Mouse (Mus musculus): ENCODE data around the gene C1qtnf4. TPM values are rescaled to one million over a fixed set of nuclear protein-coding genes. Genes with fewer than 3 reads are reported as not detected.
A peak's percentile ranks its signal among the peaks of the same experiment; 100 is the strongest.
"Not testable (repeated sequence)": the region's sequence is repeated elsewhere in the genome, so short reads cannot be mapped to it uniquely, and the experiment has no call there.

Gene C1qtnf4
- polyA plus RNA-seq, 1 experiment = 1.6 TPM

DNA sequence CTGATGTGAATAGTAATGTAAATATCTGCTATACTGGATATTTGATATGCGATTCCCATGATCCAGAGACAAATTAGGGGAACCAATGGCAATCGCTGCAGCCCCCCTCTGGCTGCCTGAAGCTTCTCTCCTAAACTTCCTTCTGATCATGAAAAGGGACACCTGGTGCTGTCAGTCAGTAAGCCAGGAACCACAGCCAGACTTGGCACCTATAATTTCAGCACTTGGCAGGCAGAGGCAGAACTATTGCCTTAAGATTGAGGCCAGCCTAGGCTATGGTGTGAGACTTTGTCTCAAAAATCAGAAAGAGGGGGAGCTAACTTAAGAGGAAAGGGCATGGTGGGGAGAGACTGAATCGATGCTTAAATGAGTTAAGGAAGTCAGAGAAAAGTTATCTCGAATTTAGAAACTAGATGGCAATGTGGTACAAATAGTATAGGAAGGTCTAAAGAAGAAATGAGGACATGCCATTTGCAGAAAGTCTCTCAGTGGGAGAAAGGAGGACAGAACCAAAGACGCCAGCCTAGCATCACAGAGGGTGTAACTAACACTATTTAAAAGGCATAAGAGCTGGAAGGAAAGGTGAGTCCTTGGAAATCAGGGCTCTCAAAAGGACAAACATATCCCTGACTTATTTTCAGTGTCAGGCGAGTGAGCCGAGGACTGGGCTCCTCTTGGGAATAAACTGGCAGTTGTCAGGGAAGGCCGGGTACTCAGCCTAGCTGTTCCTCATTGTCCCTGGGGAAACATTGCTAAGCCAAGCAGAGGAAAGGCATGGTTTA is 14.3 kb upstream of the C1qtnf4 start:
- H3K27ac ChIP-seq (replicated peaks; ENCODE audit: low read depth, low read length) = peak overlapping the region; percentile 80
- H3K4me1 ChIP-seq (ENCODE audit: control insufficient read depth, insufficient read depth, insufficient read length, low read length) = peaks cover 7% of the 10 kb centered on the region
- no peak overlapping the region for H3K4me3 ChIP-seq (ENCODE audit: insufficient read depth, low read depth, low read length)

DNA sequence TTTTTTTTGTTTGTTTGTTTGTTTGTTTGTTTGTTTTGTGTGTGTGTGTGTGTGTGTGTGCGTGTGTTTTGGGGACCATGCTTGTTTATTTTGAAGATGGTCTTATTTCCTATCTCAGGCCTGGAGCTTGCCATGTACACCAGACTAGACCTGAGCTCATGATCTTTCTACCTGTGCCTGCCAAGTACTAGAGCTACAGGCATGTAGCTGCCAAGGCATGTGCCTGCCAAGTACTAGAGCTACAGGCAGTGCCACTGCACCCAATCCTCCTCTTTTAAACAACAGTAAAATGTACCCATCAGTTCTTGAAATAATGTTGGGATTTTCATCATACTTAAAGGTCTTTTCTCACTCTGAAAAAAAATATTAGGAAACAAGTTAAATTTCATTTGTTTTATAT is 11.6 kb upstream of the C1qtnf4 start:
- Histone ChIP-seq H3K27ac (replicated peaks; ENCODE audit: low read depth, low read length) (no peak overlapping the region), H3K4me1 (ENCODE audit: control insufficient read depth, insufficient read depth, insufficient read length, low read length) (peaks cover 7% of the 10 kb centered on the region)

DNA sequence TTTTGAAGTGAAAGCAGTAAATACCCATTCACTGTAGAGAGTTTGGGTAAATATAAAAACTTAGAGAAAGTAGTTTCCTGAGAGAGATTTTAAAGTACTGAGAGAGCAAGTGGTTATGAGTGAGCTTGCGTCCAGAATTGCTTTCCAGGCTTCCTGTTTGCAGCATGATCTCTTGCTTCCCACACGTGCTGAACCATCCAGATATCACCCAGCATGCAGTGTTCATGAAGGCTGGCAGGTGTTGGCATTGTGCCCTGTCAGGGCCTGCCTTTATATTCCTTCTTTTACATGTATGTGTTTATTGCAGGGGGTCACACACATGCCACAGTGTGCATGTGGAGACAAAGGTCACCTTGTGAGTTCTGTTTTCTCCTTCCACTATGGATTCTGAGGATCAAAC is 10.4 kb upstream of the C1qtnf4 start:
- peaks cover 6% of the 10 kb centered on the region for H3K4me1 ChIP-seq (ENCODE audit: control insufficient read depth, insufficient read depth, insufficient read length, low read length)
- no peak overlapping the region for H3K27ac ChIP-seq (replicated peaks; ENCODE audit: low read depth, low read length)
- H3K4me3 ChIP-seq (ENCODE audit: insufficient read depth, low read depth, low read length) = no peak overlapping the region

More for the DNA sequence above, 11.6 kb upstream of the C1qtnf4 start:
- no peak overlapping the region for H3K4me3 ChIP-seq (ENCODE audit: insufficient read depth, low read depth, low read length)

DNA sequence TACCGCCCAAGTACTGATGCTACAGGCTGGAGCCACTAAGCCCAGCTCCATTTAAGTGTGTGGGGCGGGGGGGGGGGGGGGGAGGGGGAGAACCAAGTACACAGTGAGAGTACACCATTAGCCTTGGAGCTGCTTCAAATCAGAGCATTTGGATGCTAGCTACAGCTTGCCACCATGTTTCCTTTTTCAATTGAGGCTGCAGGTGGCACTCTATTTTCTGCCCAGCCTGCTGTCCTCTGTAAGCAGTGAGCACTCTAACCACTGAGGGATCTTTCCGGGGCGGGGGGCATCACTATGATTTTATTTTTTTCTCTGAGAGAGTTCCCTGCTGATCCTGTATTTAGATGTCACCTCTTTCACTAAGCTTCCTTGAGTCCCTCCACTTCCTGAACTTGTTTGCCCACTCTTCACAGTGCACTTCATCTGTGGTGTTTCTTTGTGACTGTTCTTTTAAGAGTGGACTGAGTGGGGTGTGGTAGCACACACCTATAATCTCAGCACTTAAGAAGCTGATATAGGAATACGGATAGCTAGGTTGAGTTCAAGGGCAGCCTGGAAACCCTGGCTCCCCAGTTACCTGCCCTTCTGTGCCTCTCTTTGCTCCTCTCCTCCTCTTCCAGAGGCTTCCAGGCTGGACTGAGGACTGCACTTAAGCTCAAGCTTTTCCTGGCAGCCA is 7.9 kb upstream of the C1qtnf4 start:
- H3K27ac ChIP-seq (replicated peaks; ENCODE audit: low read depth, low read length) = no peak overlapping the region
- peaks cover 3% of the 10 kb centered on the region; the same call in 1 of the 2 replicates for H3K4me1 ChIP-seq (ENCODE audit: control insufficient read depth, insufficient read depth, insufficient read length, low read length)
- no peak overlapping the region for H3K4me3 ChIP-seq (ENCODE audit: insufficient read depth, low read depth, low read length)

DNA sequence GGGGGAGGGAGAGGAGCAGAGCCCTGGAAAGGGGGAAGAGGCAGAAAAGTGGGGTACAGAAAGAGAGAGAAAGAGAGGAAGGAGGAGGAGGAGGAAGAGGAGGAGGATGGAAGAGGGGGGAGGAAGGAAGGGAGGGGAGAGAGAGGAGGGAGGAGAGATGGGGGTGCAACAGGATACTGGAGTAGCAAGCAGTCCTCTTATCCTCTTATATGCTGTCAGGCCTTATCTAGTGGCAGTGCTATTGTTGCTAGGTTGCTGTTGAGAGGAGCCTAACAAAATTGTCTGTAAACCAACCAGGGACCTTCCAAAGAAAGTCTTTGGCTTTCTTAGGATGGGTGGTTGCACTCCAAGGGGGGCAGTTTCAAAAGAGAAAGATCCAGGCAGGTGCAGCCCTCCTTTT is 6.2 kb upstream of the C1qtnf4 start:
- Histone ChIP-seq H3K4me3 (ENCODE audit: insufficient read depth, low read depth, low read length) (no peak overlapping the region), H3K27ac (replicated peaks; ENCODE audit: low read depth, low read length) (no peak overlapping the region), H3K4me1 (ENCODE audit: control insufficient read depth, insufficient read depth, insufficient read length, low read length) (no peaks in the 10 kb centered on the region)

DNA sequence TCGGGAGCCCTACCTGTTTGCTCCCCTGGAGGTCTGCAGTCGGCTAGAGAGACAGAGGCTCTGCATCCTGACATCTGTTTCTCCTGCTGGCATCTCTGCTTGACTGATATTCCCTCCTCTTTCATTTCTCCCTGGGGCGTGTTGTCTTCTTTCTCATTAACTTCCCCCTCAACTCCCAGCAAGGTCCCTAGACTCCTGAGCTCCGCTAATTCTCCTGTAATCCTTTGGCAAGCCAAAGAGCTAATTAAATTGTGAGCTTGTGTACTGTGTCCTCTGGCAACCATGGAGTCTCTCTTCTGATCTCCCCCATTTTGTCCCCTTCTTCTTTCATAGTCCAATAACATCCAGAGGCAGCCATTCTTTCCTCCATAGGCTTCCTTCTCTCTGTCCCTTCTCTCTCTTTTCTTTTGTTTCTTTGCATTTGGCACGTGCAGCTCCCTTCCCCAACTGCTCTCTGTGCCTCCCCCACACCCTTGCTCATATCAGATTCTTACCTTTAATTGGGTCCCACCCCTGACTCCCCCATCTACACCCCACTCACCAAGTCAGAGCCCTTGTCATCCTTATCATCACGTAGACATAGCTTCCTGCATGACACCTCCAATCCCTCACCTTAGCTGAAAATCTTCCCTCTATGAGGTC is 5.4 kb upstream of the C1qtnf4 start:
- Histone ChIP-seq H3K4me3 (ENCODE audit: insufficient read depth, low read depth, low read length) (no peak overlapping the region), H3K27ac (replicated peaks; ENCODE audit: low read depth, low read length) (no peak overlapping the region), H3K4me1 (ENCODE audit: control insufficient read depth, insufficient read depth, insufficient read length, low read length) (no peaks in the 10 kb centered on the region)

DNA sequence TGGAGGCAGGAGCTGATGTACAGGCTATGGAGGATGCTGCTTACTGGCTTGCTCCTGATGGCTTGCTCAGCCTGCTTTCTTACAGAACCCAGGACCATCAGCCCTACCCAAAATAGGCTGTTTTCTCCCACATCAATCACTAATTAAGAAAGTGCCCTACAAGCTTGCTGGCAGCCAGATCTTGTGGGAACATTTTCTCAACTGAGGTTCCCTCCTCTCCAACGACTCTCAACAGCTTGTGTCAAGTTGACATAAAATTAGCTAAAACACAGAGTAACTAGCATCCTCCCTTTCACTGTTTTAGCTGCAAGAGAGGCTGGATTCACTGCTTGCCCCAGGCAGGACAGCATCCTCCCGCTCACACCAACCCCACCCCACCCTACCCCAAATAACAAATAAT is 3.8 kb upstream of the C1qtnf4 start:
- H3K27ac ChIP-seq (replicated peaks; ENCODE audit: low read depth, low read length) = no peak overlapping the region
- H3K4me1 ChIP-seq (ENCODE audit: control insufficient read depth, insufficient read depth, insufficient read length, low read length) = no peaks in the 10 kb centered on the region
- no peak overlapping the region for H3K4me3 ChIP-seq (ENCODE audit: insufficient read depth, low read depth, low read length)

DNA sequence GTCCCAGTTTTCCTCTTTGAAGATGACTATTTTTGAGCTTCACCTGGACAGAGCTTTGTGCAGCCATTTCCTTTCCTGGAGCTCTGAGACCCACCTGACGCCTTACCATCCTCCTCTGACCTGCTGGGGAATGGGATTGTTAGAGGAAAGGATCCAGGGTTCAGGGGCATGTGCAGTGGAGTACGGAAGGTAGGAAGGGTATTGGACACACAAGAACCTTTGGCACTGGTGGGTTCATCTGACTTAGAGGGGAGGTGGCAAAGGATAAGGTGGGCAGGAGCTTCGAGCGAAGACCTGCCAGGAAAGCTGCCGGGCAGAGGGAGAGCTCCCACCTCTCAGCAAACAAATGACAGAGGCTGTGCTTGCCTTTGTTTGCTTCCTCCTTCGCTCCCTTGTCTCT is 776 bp downstream of the C1qtnf4 start:
- Histone ChIP-seq H3K4me3 (ENCODE audit: insufficient read depth, low read depth, low read length) (no peak overlapping the region), H3K4me1 (ENCODE audit: control insufficient read depth, insufficient read depth, insufficient read length, low read length) (no peaks in the 10 kb centered on the region), H3K27ac (replicated peaks; ENCODE audit: low read depth, low read length) (no peak overlapping the region)

DNA sequence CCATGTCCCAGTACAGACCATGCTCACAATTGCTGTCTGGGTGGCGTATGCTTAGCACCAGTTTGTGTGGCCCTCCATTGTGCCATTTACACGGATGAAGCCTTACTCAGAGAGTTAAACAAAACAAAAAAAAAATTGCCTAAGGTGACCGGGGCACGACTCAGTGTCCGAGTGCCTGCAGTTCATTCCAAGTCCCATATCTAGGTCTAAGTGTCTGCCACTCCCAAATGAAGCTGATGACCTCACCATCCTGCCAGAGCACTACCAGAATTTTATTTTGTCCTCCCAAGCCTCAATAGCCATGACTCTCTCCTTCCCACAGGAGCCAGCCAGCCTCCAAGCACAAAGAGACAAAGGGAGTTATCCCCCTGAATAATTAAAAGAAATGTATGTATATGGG is 2.0 kb downstream of the C1qtnf4 start:
- Histone ChIP-seq H3K4me3 (ENCODE audit: insufficient read depth, low read depth, low read length) (no peak overlapping the region), H3K27ac (replicated peaks; ENCODE audit: low read depth, low read length) (no peak overlapping the region), H3K4me1 (ENCODE audit: control insufficient read depth, insufficient read depth, insufficient read length, low read length) (no peaks in the 10 kb centered on the region)

DNA sequence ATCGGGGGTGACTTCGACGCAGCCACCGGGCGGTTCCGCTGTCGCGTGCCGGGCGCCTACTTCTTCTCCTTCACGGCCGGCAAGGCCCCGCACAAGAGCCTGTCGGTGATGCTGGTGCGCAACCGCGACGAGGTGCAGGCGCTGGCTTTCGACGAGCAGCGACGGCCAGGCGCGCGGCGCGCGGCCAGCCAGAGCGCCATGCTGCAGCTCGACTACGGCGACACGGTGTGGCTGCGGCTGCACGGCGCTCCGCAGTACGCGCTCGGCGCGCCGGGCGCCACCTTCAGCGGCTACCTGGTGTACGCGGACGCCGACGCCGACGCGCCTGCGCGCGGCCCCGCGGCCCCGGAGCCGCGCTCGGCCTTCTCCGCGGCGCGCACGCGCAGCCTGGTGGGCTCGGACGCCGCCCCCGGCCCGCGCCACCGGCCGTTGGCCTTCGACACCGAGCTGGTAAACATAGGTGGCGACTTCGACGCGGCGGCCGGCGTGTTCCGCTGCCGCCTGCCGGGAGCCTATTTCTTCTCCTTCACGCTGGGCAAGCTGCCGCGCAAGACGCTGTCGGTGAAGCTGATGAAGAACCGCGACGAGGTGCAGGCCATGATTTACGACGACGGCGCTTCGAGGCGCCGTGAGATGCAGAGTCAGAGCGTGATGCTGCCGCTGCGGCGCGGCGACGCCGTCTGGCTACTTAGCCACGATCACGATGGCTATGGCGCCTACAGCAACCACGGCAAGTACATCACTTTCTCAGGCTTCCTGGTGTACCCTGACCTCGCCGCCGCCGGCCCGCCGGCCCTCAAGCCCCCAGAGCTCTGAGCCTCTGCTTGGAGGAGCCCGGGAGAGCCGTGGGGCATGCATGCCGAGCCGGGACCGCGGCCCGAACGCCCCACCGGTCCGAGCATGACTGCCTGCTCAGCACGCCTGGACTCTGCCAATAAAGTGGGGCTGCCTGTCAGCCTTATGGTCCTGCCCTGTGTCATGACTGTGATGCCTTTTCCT is 4.2 kb downstream of the C1qtnf4 start:
- H3K4me1 ChIP-seq (ENCODE audit: control insufficient read depth, insufficient read depth, insufficient read length, low read length) = no peaks in the 10 kb centered on the region
- no peak overlapping the region for H3K27ac ChIP-seq (replicated peaks; ENCODE audit: low read depth, low read length)

DNA sequence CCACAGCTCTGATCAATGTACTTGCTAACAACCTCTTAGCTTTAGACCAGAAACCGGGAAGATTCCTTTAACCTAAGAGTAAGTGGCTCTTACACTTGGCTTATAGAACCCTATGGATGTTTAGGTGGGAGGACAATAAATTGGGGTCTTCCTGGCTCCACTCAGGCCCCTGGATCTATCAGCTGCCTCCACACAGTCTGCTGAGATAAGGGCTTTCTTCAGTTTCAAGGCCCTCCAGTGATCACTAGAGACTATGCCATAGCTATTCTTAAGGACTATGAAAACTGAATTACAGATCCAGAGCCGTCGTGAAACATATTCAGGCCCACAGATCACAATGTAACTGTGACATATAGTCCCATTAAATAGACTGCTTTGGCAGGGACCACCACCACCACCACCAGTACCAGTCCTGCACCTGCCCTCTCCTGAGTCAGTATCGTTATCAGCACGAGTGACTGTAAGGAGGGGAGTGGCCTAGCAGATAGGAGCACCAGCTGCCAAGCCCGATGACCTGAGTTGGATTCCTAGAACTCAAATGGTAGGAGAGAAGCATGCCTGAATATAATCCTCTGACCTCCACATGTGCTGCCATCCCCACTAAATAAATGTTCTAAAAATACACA is 8.1 kb downstream of the C1qtnf4 start:
- no peak overlapping the region for H3K4me3 ChIP-seq (ENCODE audit: insufficient read depth, low read depth, low read length)
- H3K27ac ChIP-seq (replicated peaks; ENCODE audit: low read depth, low read length) = no peak overlapping the region
- no peaks in the 10 kb centered on the region for H3K4me1 ChIP-seq (ENCODE audit: control insufficient read depth, insufficient read depth, insufficient read length, low read length)

More for the DNA sequence above, 4.2 kb downstream of the C1qtnf4 start:
- peak overlapping the region; percentile 53 for H3K4me3 ChIP-seq (ENCODE audit: insufficient read depth, low read depth, low read length)

DNA sequence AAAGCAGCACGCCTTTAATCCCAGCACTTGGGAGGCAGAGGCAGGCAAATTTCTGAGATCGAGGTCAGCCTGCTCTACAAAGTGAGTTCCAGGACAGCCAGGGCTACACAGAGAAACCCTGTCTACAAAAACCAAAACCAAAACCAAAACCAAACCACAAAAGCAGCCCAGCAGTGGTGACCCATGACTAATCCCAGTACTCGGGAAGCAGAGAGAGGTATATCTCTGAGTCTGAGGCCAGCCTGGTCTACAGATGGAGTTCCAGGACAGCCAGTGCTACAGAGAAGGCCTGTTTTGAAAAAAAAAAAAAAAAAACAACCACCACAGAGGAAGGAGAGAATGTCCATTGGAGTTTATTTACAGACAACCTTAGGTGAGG is 8.6 kb downstream of the C1qtnf4 start:
- not testable (repeated sequence) for H3K4me3 ChIP-seq (ENCODE audit: insufficient read depth, low read depth, low read length); H3K27ac ChIP-seq (replicated peaks; ENCODE audit: low read depth, low read length); H3K4me1 ChIP-seq (ENCODE audit: control insufficient read depth, insufficient read depth, insufficient read length, low read length)

DNA sequence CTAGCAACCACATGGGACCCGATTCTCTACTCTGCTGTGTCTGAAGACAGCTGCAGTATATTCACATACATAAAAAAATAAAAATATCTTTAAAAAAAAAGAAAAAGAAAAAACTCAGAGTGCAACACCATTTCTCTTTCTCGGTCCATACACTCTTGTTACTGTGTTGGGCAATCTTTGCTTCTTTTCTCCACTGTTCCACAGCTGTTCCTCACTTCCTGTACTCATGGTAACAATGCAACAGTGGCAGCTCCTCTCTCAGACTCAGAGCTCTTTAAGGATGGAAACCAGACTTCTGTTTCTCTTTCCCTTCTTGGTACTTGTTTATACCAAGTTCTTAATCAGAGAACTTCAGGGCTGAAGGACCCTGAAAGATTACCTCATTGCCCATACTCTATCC is 17.7 kb downstream of the C1qtnf4 start:
- Histone ChIP-seq H3K4me3 (ENCODE audit: insufficient read depth, low read depth, low read length) (peak overlapping the region; percentile 80), H3K27ac (replicated peaks; ENCODE audit: low read depth, low read length) (peak overlapping the region; percentile 97), H3K4me1 (ENCODE audit: control insufficient read depth, insufficient read depth, insufficient read length, low read length) (peaks cover 5% of the 10 kb centered on the region; the same call in 1 of the 2 replicates)

DNA sequence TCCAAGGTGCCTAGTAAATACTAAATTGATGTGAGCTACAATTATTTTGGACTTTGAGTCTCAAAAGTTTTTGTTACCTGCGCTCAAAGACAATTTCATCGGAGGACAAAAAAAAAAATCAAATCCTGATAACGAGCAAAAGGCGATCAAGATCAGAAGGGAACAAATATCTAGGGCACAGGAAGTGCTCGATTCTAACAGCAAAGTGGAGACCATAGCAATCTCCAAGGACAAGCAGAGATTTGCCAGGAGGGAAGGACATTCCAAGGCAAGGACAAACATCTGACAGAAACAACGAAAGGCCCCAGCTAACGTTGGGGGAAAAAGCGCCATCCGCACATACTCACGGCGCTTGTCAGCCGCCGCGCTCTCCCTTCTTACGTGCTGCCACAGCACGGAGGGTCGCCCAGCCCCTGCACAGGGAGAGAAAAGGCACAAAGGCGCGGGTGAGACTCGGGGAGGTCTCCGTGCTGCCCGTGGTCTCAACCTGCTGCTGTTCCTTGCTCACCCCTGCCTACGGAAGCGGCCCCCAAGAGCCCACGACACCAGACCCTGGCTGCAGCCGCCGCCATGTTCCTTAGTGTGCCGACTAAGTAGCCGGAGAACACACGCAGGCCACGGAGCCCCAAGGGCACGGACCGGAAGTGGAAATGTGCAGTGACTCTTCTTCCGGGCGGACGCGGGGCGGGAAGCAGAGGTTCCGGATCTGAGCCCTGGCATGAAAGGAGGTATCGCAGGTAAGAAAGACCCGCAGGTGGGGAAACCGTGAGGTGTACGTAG is 18.6 kb downstream of the C1qtnf4 start, which contains the start of the genes Kbtbd4 and Ndufs3:
Gene Kbtbd4, plus strand, starts transcription at position 665 of the 780 bp plus-strand sequence.
Gene Ndufs3, minus strand, starts transcription at position 752 of the 780 bp plus-strand sequence.
- peaks cover 5% of the 10 kb centered on the region; the same call in 1 of the 2 replicates for H3K4me1 ChIP-seq (ENCODE audit: control insufficient read depth, insufficient read depth, insufficient read length, low read length)
- H3K27ac ChIP-seq (replicated peaks; ENCODE audit: low read depth, low read length) = peak within 1 kb of the TSS; percentile 97
- peak within 1 kb of the TSS; percentile 80 for H3K4me3 ChIP-seq (ENCODE audit: insufficient read depth, low read depth, low read length)
